7 mouse cellular contexts compared by ENCODE assay signal in genomic region chr10:93548991-93549390, GRCm38 (mm10). TPM values are rescaled to one million over a fixed set of nuclear protein-coding genes. Genes with fewer than 3 reads are reported as not detected.
DNase-seq lines count a peak whose midpoint lies in the region; ATAC-seq lines count a peak whose summit lies in the region.

No protein-coding gene starts in this region.

- ATAC-seq in forebrain, embryonic 14.5 days: peak; percentile 70
- peak; percentile 62; the same call in 1 of the 2 replicates for ATAC-seq in hindbrain, embryonic 14.5 days (ENCODE audit: low FRiP score)

- no peak overlapping the region for H3K27ac ChIP-seq in forebrain, embryonic 14.5 days (ENCODE audit: low read depth, low read length)
- H3K27ac ChIP-seq in hindbrain, embryonic 14.5 days: no peak overlapping the region

- H3K4me3 ChIP-seq in forebrain, embryonic 14.5 days (ENCODE audit: low read depth, low read length): no peak overlapping the region
- no peak overlapping the region for H3K4me3 ChIP-seq in hindbrain, embryonic 14.5 days (replicated peaks; ENCODE audit: low read length)

- no peak overlapping the region for H3K4me2 ChIP-seq in forebrain, embryonic 14.5 days (ENCODE audit: low read length)
- H3K4me2 ChIP-seq in hindbrain, embryonic 14.5 days (replicated peaks): no peak overlapping the region

- no peaks in the 10 kb centered on the region for H3K4me1 ChIP-seq in forebrain, embryonic 14.5 days (ENCODE audit: control insufficient read depth, insufficient read depth, low read length)
- H3K4me1 ChIP-seq in hindbrain, embryonic 14.5 days (replicated peaks; ENCODE audit: control insufficient read depth, insufficient read depth, low read length): no peaks in the 10 kb centered on the region

- peak; percentile 72 for DNase-seq in T-cell, adult 2 months (ENCODE audit: low spot score)
- peak; percentile 68 for DNase-seq in cerebellum, adult 11 months
- DNase-seq in forebrain, embryonic 14.5 days (ENCODE audit: low spot score): peak; percentile 88
- peak; percentile 87 for DNase-seq in hindbrain, embryonic 14.5 days (ENCODE audit: low spot score)
- DNase-seq in layer of hippocampus, postnatal 36 days: peak; percentile 52 to 65
- peak; percentile 86 for DNase-seq in mesoderm, embryonic 11.5 days (ENCODE audit: low read depth, low spot score)
- DNase-seq in right cerebral cortex, postnatal 4 days: peak; percentile 77

- H3K27me3 ChIP-seq in forebrain, embryonic 14.5 days (replicated peaks; ENCODE audit: control insufficient read depth, insufficient read depth, low read length): no peaks in the 10 kb centered on the region
- H3K27me3 ChIP-seq in hindbrain, embryonic 14.5 days (ENCODE audit: control insufficient read depth, insufficient read depth, low read length): no peaks in the 10 kb centered on the region

- no peaks in the 10 kb centered on the region for H3K36me3 ChIP-seq in forebrain, embryonic 14.5 days (ENCODE audit: control insufficient read depth, insufficient read depth, low read length)
- H3K36me3 ChIP-seq in hindbrain, embryonic 14.5 days (replicated peaks; ENCODE audit: control insufficient read depth, insufficient read depth): no peaks in the 10 kb centered on the region

- H3K9me3 ChIP-seq in forebrain, embryonic 14.5 days (replicated peaks; ENCODE audit: control insufficient read depth, low read length): no peaks in the 10 kb centered on the region
- H3K9me3 ChIP-seq in hindbrain, embryonic 14.5 days (ENCODE audit: control insufficient read depth, low read length): no peaks in the 10 kb centered on the region

- H3K9ac ChIP-seq in forebrain, embryonic 14.5 days (ENCODE audit: low read length): no peak overlapping the region
- H3K9ac ChIP-seq in hindbrain, embryonic 14.5 days: no peak overlapping the region

- WGBS in forebrain, embryonic 14.5 days: 13% methylated on average over 7 of the region's 7 CpGs
- 15% methylated on average over 7 of the region's 7 CpGs for WGBS in hindbrain, embryonic 14.5 days

RNA-seq across cellular contexts. Expression of gene Ccdc38, which starts 8.6 kb away (rescaled TPM):
- 0.32 and 0.46 TPM in 2 replicates for polyA plus RNA-seq in forebrain, embryonic 14.5 days (2014; fragmentation: Nextera tagmentation; extraction: Ambion mirVana)
- 0.25 and 0.51 TPM in 2 replicates for polyA plus RNA-seq in hindbrain, embryonic 14.5 days (2014; fragmentation: Nextera tagmentation; extraction: Ambion mirVana)
- total RNA-seq in layer of hippocampus, postnatal 36 days (2021): not detected

RNA-seq across cellular contexts. Expression of gene Amdhd1, which starts 9.2 kb away (rescaled TPM):
- 0.18 TPM in 1 of 2 replicates, not detected in the other for polyA plus RNA-seq in forebrain, embryonic 14.5 days (2014; fragmentation: Nextera tagmentation; extraction: Ambion mirVana)
- 0.08 and 0.20 TPM in 2 replicates for polyA plus RNA-seq in hindbrain, embryonic 14.5 days (2014; fragmentation: Nextera tagmentation; extraction: Ambion mirVana)
- under 1 TPM; 0.27 to 0.40 TPM for total RNA-seq in layer of hippocampus, postnatal 36 days (2021)

RNA-seq across cellular contexts. Expression of gene Snrpf, which starts 40.5 kb away (rescaled TPM):
- 103 and 123 TPM in 2 replicates for polyA plus RNA-seq in forebrain, embryonic 14.5 days (2014; fragmentation: Nextera tagmentation; extraction: Ambion mirVana)
- 63.5 and 72.6 TPM in 2 replicates for polyA plus RNA-seq in hindbrain, embryonic 14.5 days (2014; fragmentation: Nextera tagmentation; extraction: Ambion mirVana)
- 10 to 100 TPM; 11.7 to 12.6 TPM for total RNA-seq in layer of hippocampus, postnatal 36 days (2021)
